Mouse (Mus musculus) MEL (cell line): Measurements from ENCODE around the gene Dohh. TPM values are rescaled to one million over a fixed set of nuclear protein-coding genes. Genes with fewer than 3 reads are reported as not detected.

Source experiments
- DNase-seq: peaks from one replicate; pipeline ENCODE4 v3.0.0; 2011; ENCODE audit warnings: low read depth, low spot score
- H3K27ac ChIP-seq: 2 replicates; pipeline ENCODE4 v1.5.1; 2012; ENCODE audit warnings: low read depth, mild to moderate bottlenecking, control low read depth, low read length, moderate library complexity; ENCODE audit not compliant: control insufficient read depth
- H3K27me3 ChIP-seq, 2 experiments: fragments of 150-350 bp in 1 of 2; sonication (generic) in 1 of 2; 2 replicates each; pipeline ENCODE4 v1.6.1; 2012; ENCODE audit warnings: low read length in 2 of 2, mild to moderate bottlenecking in 2 of 2, improper control_type of control experiment in 1 of 2, moderate library complexity in 1 of 2; ENCODE audit not compliant: insufficient read depth in 2 of 2, control insufficient read depth in 1 of 2
- H3K36me3 ChIP-seq, 2 experiments: 2 replicates each; pipeline ENCODE4 v1.6.1; 2012 to 2014; ENCODE audit warnings: low read length in 2 of 2, improper control_type of control experiment in 1 of 2, inconsistent platforms in 1 of 2, mild to moderate bottlenecking in 1 of 2; ENCODE audit not compliant: insufficient read depth in 2 of 2, control insufficient read depth in 1 of 2
- H3K4me1 ChIP-seq, 2 experiments: fragments of 150-350 bp in 1 of 2; sonication (generic) in 1 of 2; 2 replicates each; pipeline ENCODE4 v1.6.1; 2012; ENCODE audit warnings: low read length in 2 of 2, improper control_type of control experiment in 1 of 2, mild to moderate bottlenecking in 1 of 2; ENCODE audit not compliant: insufficient read depth in 2 of 2, control insufficient read depth in 1 of 2
- H3K4me3 ChIP-seq, 2 experiments: fragments of 150-350 bp in 1 of 2; sonication (generic) in 1 of 2; 2 replicates each; pipeline ENCODE4 v1.5.1; 2012; ENCODE audit warnings: low read depth in 2 of 2, low read length in 2 of 2, mild to moderate bottlenecking in 2 of 2, moderate library complexity in 2 of 2, control low read depth in 1 of 2, improper control_type of control experiment in 1 of 2; ENCODE audit not compliant: control insufficient read depth in 1 of 2, insufficient read depth in 1 of 2
- H3K79me2 ChIP-seq: 2 replicates; pipeline ENCODE4 v1.6.1; 2012; ENCODE audit warnings: mild to moderate bottlenecking, low read length, moderate library complexity; ENCODE audit not compliant: control insufficient read depth, poor library complexity, insufficient read depth
- H3K9ac ChIP-seq: 2 replicates; pipeline ENCODE4 v1.6.1; 2012; ENCODE audit warnings: low read depth, mild to moderate bottlenecking, control low read depth, low read length, moderate library complexity; ENCODE audit not compliant: control insufficient read depth, poor library complexity, severe bottlenecking
- H3K9me3 ChIP-seq: fragments of 150-350 bp; sonication (generic); replicated peaks from 2 replicates; pipeline ENCODE4 v1.6.1; 2012; ENCODE audit warnings: mild to moderate bottlenecking, low read length, improper control_type of control experiment, moderate library complexity; ENCODE audit not compliant: insufficient read depth
- BHLHE40 ChIP-seq: IDR thresholded peaks from 2 replicates; pipeline ENCODE4 v1.6.1; 2012; ENCODE audit warnings: low read depth, mild to moderate bottlenecking, inconsistent platforms, low read length, improper control_type of control experiment, borderline replicate concordance
- CHD2 ChIP-seq: IDR thresholded peaks from 2 replicates; pipeline ENCODE4 v1.6.1; 2011; ENCODE audit warnings: low read length, improper control_type of control experiment
- EP300 ChIP-seq, 2 experiments: IDR thresholded peaks; 2 replicates each; pipeline ENCODE4 v1.6.1; 2011; ENCODE audit warnings: improper control_type of control experiment in 2 of 2, low read length in 2 of 2, low read depth in 1 of 2, mild to moderate bottlenecking in 1 of 2
- GABPA ChIP-seq: IDR thresholded peaks from 2 replicates; pipeline ENCODE4 v1.6.1; 2012; ENCODE audit warnings: low read depth, mild to moderate bottlenecking, inconsistent platforms, low read length, improper control_type of control experiment, moderate library complexity
- HCFC1 ChIP-seq: IDR thresholded peaks from 2 replicates; pipeline ENCODE4 v1.6.1; 2012; ENCODE audit warnings: low read depth, mild to moderate bottlenecking, inconsistent platforms, low read length, improper control_type of control experiment, moderate library complexity
- JUND ChIP-seq: IDR thresholded peaks from 2 replicates; pipeline ENCODE4 v1.6.1; 2011; ENCODE audit warnings: low read depth, mild to moderate bottlenecking, improper control_type of control experiment, low read length
- KAT2A ChIP-seq: conservative IDR thresholded peaks from 2 replicates; pipeline ENCODE4 v1.6.1; 2012; ENCODE audit warnings: low read depth, low read length, improper control_type of control experiment, inconsistent platforms
- MAFK ChIP-seq: IDR thresholded peaks from 2 replicates; pipeline ENCODE4 v1.6.1; 2011; ENCODE audit warnings: low read depth, mild to moderate bottlenecking, low read length, improper control_type of control experiment, borderline replicate concordance
- MYB ChIP-seq: IDR thresholded peaks from 2 replicates; pipeline ENCODE4 v1.6.1; 2011; ENCODE audit warnings: mild to moderate bottlenecking, low read depth, low read length, improper control_type of control experiment
- NELFE ChIP-seq: IDR thresholded peaks from 2 replicates; pipeline ENCODE4 v1.6.1; 2011; ENCODE audit warnings: low read depth, low read length, improper control_type of control experiment
- POLR2A ChIP-seq, 2 experiments: IDR thresholded peaks; 2 replicates each; pipeline ENCODE4 v1.6.1; 2011 to 2012; ENCODE audit warnings: low read length in 2 of 2, mild to moderate bottlenecking in 2 of 2, control low read depth in 1 of 2, improper control_type of control experiment in 1 of 2, low read depth in 1 of 2, moderate library complexity in 1 of 2; ENCODE audit not compliant: control insufficient read depth in 1 of 2, insufficient read depth in 1 of 2, poor library complexity in 1 of 2
- POLR2AphosphoS5 ChIP-seq: IDR thresholded peaks from 2 replicates; pipeline ENCODE4 v1.6.1; 2012; ENCODE audit warnings: low read depth, borderline replicate concordance, mild to moderate bottlenecking, inconsistent platforms, low read length, moderate library complexity, mixed read lengths
- TAL1 ChIP-seq: IDR thresholded peaks from 2 replicates; pipeline ENCODE4 v1.6.1; 2012; ENCODE audit warnings: mild to moderate bottlenecking, inconsistent platforms, low read length, moderate library complexity, mixed read lengths
- TCF12 ChIP-seq: IDR thresholded peaks from 2 replicates; pipeline ENCODE4 v1.6.1; 2014; ENCODE audit warnings: low read depth, mild to moderate bottlenecking, inconsistent platforms, low read length, improper control_type of control experiment, moderate library complexity
- USF1 ChIP-seq: IDR thresholded peaks from 2 replicates; pipeline ENCODE4 v1.6.1; 2014; ENCODE audit warnings: low read depth, mild to moderate bottlenecking, inconsistent platforms, low read length, improper control_type of control experiment, moderate library complexity
- USF2 ChIP-seq, 2 experiments: IDR thresholded peaks; 2 replicates each; pipeline ENCODE4 v1.6.1; 2011 to 2012; ENCODE audit warnings: improper control_type of control experiment in 2 of 2, low read length in 2 of 2, borderline replicate concordance in 1 of 2, inconsistent platforms in 1 of 2, low read depth in 1 of 2, mild to moderate bottlenecking in 1 of 2; ENCODE audit not compliant: insufficient read depth in 1 of 2
- ZKSCAN1 ChIP-seq: IDR thresholded peaks from 2 replicates; pipeline ENCODE4 v1.6.1; 2012; ENCODE audit warnings: low read depth, mild to moderate bottlenecking, inconsistent platforms, low read length, improper control_type of control experiment, moderate library complexity
- ZMIZ1 ChIP-seq: IDR thresholded peaks from 2 replicates; pipeline ENCODE4 v1.6.1; 2012; ENCODE audit warnings: low read depth, mild to moderate bottlenecking, inconsistent platforms, low read length, improper control_type of control experiment, moderate library complexity
- polyA plus RNA-seq, 2 experiments: library from polyadenylated mRNA; stranded (reverse) in 1 of 2; unstranded in 1 of 2; fragments of >175 nt in 1 of 2; fragments of >200 nt in 1 of 2; gene quantifications; 2 replicates each; pipeline versions ENCODE4 v1.2.1 to v1.2.4; 2012; ENCODE audit warnings: low replicate concordance in 2 of 2, low read depth in 1 of 2; ENCODE audit not compliant: insufficient read length in 2 of 2, insufficient read depth in 1 of 2, missing spikeins in 1 of 2
- total RNA-seq: library from RNA; depleted of rRNA; stranded (reverse); fragments of 300-350 nt; gene quantifications from 2 replicates; pipeline ENCODE4 v1.2.3, GENCODE M21; 2012

The Dohh gene
- total and polyA plus RNA-seq, 3 experiments: 145 to 153 TPM; not detected in 1

GRCm38 (mm10) chr10:81401205-81401520 is 16.9 kb downstream of the Dohh start:
- Histone ChIP-seq H3K4me3 (no peak overlapping the region), H3K4me1 (peaks cover 0 to 9% of the 10 kb centered on the region in 2 experiments; a peak in 2 of 4 replicates), H3K9ac (no peak overlapping the region), H3K36me3 (peaks cover 0 to 4% of the 10 kb centered on the region in 2 experiments; a peak in 2 of 4 replicates), H3K27ac (no peak overlapping the region), H3K27me3 (no peaks in the 10 kb centered on the region), H3K79me2 (no peaks in the 10 kb centered on the region), H3K9me3 (no peaks in the 10 kb centered on the region)
- TF ChIP-seq ZKSCAN1 (no peak), USF2 (IDR thresholded peaks at IDR 0.05; ENCODE audit: borderline replicate concordance in 1 of 2, insufficient read depth in 1 of 2, low read depth in 1 of 2, low read length in 2 of 2) (no peak)
- DNase-seq: no peak

- no peaks in the 10 kb centered on the region for H3K9me3 ChIP-seq
- TF ChIP-seq POLR2A (IDR thresholded peaks at IDR 0.05; ENCODE audit: control insufficient read depth in 1 of 2, insufficient read depth in 1 of 2, low read depth in 1 of 2, low read length in 2 of 2, poor library complexity in 1 of 2) (no peak), BHLHE40 (no peak), POLR2AphosphoS5 (no peak), USF1 (no peak), TCF12 (no peak), JUND (no peak), GABPA (no peak), ZMIZ1 (no peak), USF2 (IDR thresholded peaks at IDR 0.05; ENCODE audit: borderline replicate concordance in 1 of 2, insufficient read depth in 1 of 2, low read depth in 1 of 2, low read length in 2 of 2) (no peak), EP300 (IDR thresholded peaks at IDR 0.05; ENCODE audit: low read depth in 1 of 2, low read length in 2 of 2) (no peak), TAL1 (no peak), NELFE (no peak), MYB (no peak), KAT2A (no peak), MAFK (no peak), HCFC1 (no peak), ZKSCAN1 (no peak), CHD2 (no peak)
- TF ChIP-seq, all 39 proteins: peak for 0
- Histone ChIP-seq H3K27ac (no peak overlapping the region), H3K79me2 (no peaks in the 10 kb centered on the region), H3K36me3 (peaks cover 0 to 4% of the 10 kb centered on the region in 2 experiments; a peak in 2 of 4 replicates), H3K4me3 (no peak overlapping the region), H3K4me1 (peaks cover 0 to 9% of the 10 kb centered on the region in 2 experiments; a peak in 2 of 4 replicates), H3K27me3 (no peaks in the 10 kb centered on the region), H3K9ac (no peak overlapping the region)
- DNase-seq: no peak
These were observed 17.4 kb downstream of the Dohh start for GRCm38 (mm10) chr10:81401521-81402226.
